Mouse (Mus musculus): ENCODE measurements around the gene Camta2. TPM values are rescaled to one million over a fixed set of nuclear protein-coding genes. Genes with fewer than 3 reads are reported as not detected.

The Camta2 gene
- total and polyA plus RNA-seq, 2 experiments: 2.3 to 16.9 TPM

GRCm38 (mm10) chr11:70660571-70660970 is 27.3 kb downstream of the Camta2 start:
- Histone ChIP-seq H3K27ac (replicated peaks; ENCODE audit: insufficient read depth, low read depth, low read length) (no peak overlapping the region), H3K36me3 (ENCODE audit: control insufficient read depth, insufficient read depth, low read length) (peaks cover 11% of the 10 kb centered on the region), H3K9ac (ENCODE audit: low read depth, low read length) (no peak overlapping the region), H3K4me3 (ENCODE audit: insufficient read depth, low read depth, low read length) (no peak overlapping the region), H3K27me3 (ENCODE audit: control insufficient read depth, insufficient read depth, low read length) (no peaks in the 10 kb centered on the region), H3K79me2 (ENCODE audit: control insufficient read depth, insufficient read depth, low read length) (no peaks in the 10 kb centered on the region), H3K4me1 (ENCODE audit: control insufficient read depth, insufficient read depth, low read length) (peaks cover 2% of the 10 kb centered on the region; the same call in 1 of the 2 replicates)
- TF ChIP-seq CTCF (IDR thresholded peaks at IDR 0.05; ENCODE audit: low read depth, low read length): no peak
- TF ChIP-seq POLR2A (IDR thresholded peaks at IDR 0.05; ENCODE audit: extremely low read depth, insufficient read depth, low read length): no peak
- 73% methylated on average over 8 of the region's 8 CpGs for WGBS
- DNase-seq (ENCODE audit: extremely low read depth, low read depth, low spot score): no peak

DNA sequence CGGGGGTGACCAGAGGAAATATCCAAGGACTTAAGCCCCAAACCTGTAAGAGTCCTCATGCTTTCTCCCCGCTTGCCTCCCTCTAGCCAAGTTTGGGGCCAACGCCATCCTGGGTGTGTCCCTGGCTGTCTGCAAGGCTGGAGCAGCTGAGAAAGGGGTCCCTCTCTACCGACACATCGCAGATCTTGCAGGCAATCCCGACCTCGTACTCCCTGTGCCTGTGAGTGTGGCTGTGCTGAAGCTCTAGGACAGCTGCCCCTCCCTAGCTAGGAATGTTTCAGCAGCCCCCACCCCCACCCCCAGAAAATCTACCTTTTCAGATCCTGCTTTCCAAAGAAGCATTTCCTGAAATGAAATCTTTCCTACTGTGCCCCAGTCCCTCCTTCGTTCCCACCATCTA is 29.0 kb downstream of the Camta2 start:
- DNase-seq (ENCODE audit: extremely low read depth, low read depth, low spot score): no peak
- Histone ChIP-seq H3K9ac (ENCODE audit: low read depth, low read length) (no peak overlapping the region), H3K27ac (replicated peaks; ENCODE audit: insufficient read depth, low read depth, low read length) (no peak overlapping the region), H3K4me3 (ENCODE audit: insufficient read depth, low read depth, low read length) (no peak overlapping the region), H3K79me2 (ENCODE audit: control insufficient read depth, insufficient read depth, low read length) (peaks cover 5% of the 10 kb centered on the region), H3K4me1 (ENCODE audit: control insufficient read depth, insufficient read depth, low read length) (peaks cover 2% of the 10 kb centered on the region; the same call in 1 of the 2 replicates), H3K36me3 (ENCODE audit: control insufficient read depth, insufficient read depth, low read length) (peaks cover 3% of the 10 kb centered on the region), H3K27me3 (ENCODE audit: control insufficient read depth, insufficient read depth, low read length) (no peaks in the 10 kb centered on the region)
- TF ChIP-seq CTCF (IDR thresholded peaks at IDR 0.05; ENCODE audit: low read depth, low read length) (no peak), POLR2A (IDR thresholded peaks at IDR 0.05; ENCODE audit: extremely low read depth, insufficient read depth, low read length) (no peak)
- 89% methylated on average over 8 of the region's 8 CpGs for WGBS

DNA sequence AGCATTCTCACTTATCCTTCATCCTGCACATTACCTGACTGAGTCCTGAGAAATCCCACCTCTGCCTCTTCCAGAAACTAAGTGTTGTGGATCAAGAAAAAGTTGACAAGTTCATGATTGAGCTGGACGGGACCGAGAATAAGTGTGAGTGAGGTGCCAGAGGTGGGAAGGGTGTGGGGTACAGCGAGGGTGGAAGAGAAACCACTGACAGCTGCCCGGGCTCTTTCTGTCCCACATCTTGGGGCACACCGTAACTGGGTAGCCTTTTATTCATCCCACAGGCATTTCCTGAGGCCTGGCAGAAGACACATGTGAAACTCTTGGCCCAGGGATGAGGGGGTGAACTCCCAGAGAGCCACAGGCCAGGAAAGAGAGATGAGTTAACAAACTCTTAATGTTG is 29.4 kb downstream of the Camta2 start:
- Histone ChIP-seq H3K79me2 (ENCODE audit: control insufficient read depth, insufficient read depth, low read length) (peaks cover 9% of the 10 kb centered on the region), H3K4me1 (ENCODE audit: control insufficient read depth, insufficient read depth, low read length) (peaks cover 2% of the 10 kb centered on the region; the same call in 1 of the 2 replicates), H3K4me3 (ENCODE audit: insufficient read depth, low read depth, low read length) (no peak overlapping the region), H3K27me3 (ENCODE audit: control insufficient read depth, insufficient read depth, low read length) (no peaks in the 10 kb centered on the region), H3K36me3 (ENCODE audit: control insufficient read depth, insufficient read depth, low read length) (peaks cover 3% of the 10 kb centered on the region), H3K9ac (ENCODE audit: low read depth, low read length) (no peak overlapping the region), H3K27ac (replicated peaks; ENCODE audit: insufficient read depth, low read depth, low read length) (no peak overlapping the region)
- WGBS: 93% methylated on average over 5 of the region's 5 CpGs
- no peak for TF ChIP-seq CTCF (IDR thresholded peaks at IDR 0.05; ENCODE audit: low read depth, low read length)
- TF ChIP-seq POLR2A (IDR thresholded peaks at IDR 0.05; ENCODE audit: extremely low read depth, insufficient read depth, low read length): no peak
- no peak for DNase-seq (ENCODE audit: extremely low read depth, low read depth, low spot score)

GRCm38 (mm10) chr11:70657991-70658390 is 29.9 kb downstream of the Camta2 start:
- H3K4me1 ChIP-seq (ENCODE audit: control insufficient read depth, insufficient read depth, low read length): peaks cover 2% of the 10 kb centered on the region; the same call in 1 of the 2 replicates
- peaks cover 3% of the 10 kb centered on the region for H3K36me3 ChIP-seq (ENCODE audit: control insufficient read depth, insufficient read depth, low read length)
- no peak overlapping the region for H3K4me3 ChIP-seq (ENCODE audit: insufficient read depth, low read depth, low read length)
- no peaks in the 10 kb centered on the region for H3K27me3 ChIP-seq (ENCODE audit: control insufficient read depth, insufficient read depth, low read length)
- peaks cover 14% of the 10 kb centered on the region for H3K79me2 ChIP-seq (ENCODE audit: control insufficient read depth, insufficient read depth, low read length)
- no peak overlapping the region for H3K27ac ChIP-seq (replicated peaks; ENCODE audit: insufficient read depth, low read depth, low read length)
- TF ChIP-seq CTCF (IDR thresholded peaks at IDR 0.05; ENCODE audit: low read depth, low read length) (no peak), POLR2A (IDR thresholded peaks at IDR 0.05; ENCODE audit: extremely low read depth, insufficient read depth, low read length) (no peak)
- DNase-seq (ENCODE audit: extremely low read depth, low read depth, low spot score): no peak
- WGBS: 78% methylated on average over 9 of the region's 9 CpGs
- H3K9ac ChIP-seq (ENCODE audit: low read depth, low read length): no peak overlapping the region

DNA sequence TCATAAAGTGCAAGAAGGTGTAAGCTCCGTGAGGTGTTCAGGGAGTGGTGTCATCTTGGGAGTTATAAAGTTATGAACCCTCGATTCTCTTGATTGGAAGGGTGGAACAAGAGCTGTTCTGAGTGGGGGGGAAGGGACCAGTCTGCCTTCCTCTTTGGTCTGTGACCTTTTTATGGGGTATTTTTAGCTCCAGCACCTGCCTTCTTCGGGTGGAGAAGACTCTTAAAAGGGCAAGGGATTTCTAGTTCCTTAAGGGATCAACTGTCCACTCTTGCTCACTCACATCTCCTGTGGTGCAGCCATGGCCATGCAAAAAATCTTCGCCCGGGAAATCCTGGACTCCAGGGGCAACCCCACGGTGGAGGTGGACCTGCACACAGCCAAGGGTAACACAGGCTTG is 30.3 kb downstream of the Camta2 start:
- H3K4me3 ChIP-seq (ENCODE audit: insufficient read depth, low read depth, low read length): no peak overlapping the region
- 70% methylated on average over 6 of the region's 6 CpGs for WGBS
- peaks cover 6% of the 10 kb centered on the region; the same call in 1 of the 2 replicates for H3K4me1 ChIP-seq (ENCODE audit: control insufficient read depth, insufficient read depth, low read length)
- TF ChIP-seq CTCF (IDR thresholded peaks at IDR 0.05; ENCODE audit: low read depth, low read length) (no peak), POLR2A (IDR thresholded peaks at IDR 0.05; ENCODE audit: extremely low read depth, insufficient read depth, low read length) (no peak)
- no peaks in the 10 kb centered on the region for H3K27me3 ChIP-seq (ENCODE audit: control insufficient read depth, insufficient read depth, low read length)
- no peak overlapping the region for H3K9ac ChIP-seq (ENCODE audit: low read depth, low read length)
- no peak overlapping the region for H3K27ac ChIP-seq (replicated peaks; ENCODE audit: insufficient read depth, low read depth, low read length)
- peaks cover 18% of the 10 kb centered on the region for H3K79me2 ChIP-seq (ENCODE audit: control insufficient read depth, insufficient read depth, low read length)
- peaks cover 4% of the 10 kb centered on the region for H3K36me3 ChIP-seq (ENCODE audit: control insufficient read depth, insufficient read depth, low read length)
- DNase-seq (ENCODE audit: extremely low read depth, low read depth, low spot score): no peak

DNA sequence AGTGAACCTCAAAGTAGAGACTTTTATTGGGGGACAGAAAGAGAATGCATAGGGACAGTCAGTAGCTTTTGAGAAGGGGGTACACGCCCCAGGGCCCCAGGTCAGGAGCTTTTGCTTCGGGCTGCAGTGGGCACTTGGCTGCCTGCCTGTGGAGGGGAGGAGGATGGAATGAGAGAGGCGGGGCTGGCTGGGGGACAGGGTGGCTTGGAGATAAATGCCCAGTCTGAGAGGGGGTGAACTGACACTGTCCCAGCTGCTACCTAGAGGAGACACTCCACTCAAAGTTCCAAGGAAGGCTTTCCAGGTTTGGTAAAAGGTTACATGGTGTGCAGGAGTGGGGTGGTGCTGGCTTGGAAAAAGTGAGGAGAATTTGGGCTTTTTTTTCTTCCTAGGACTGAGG is 30.9 kb downstream of the Camta2 start, which contains the start of gene Eno3:
Eno3 (plus strand) TSS at position 239 of the 400 bp plus-strand sequence.
- H3K27ac ChIP-seq (replicated peaks; ENCODE audit: insufficient read depth, low read depth, low read length): peak within 1 kb of the TSS; percentile 75
- no peaks in the 10 kb centered on the region for H3K27me3 ChIP-seq (ENCODE audit: control insufficient read depth, insufficient read depth, low read length)
- H3K9ac ChIP-seq (ENCODE audit: low read depth, low read length): peak within 1 kb of the TSS; percentile 66
- H3K4me1 ChIP-seq (ENCODE audit: control insufficient read depth, insufficient read depth, low read length): peaks cover 11% of the 10 kb centered on the region
- DNase-seq (ENCODE audit: extremely low read depth, low read depth, low spot score): no peak
- WGBS: 82% methylated on average over 3 of the region's 3 CpGs
- TF ChIP-seq POLR2A (IDR thresholded peaks at IDR 0.05; ENCODE audit: extremely low read depth, insufficient read depth, low read length): no peak
- no peak for TF ChIP-seq CTCF (IDR thresholded peaks at IDR 0.05; ENCODE audit: low read depth, low read length)
- peaks cover 10% of the 10 kb centered on the region for H3K36me3 ChIP-seq (ENCODE audit: control insufficient read depth, insufficient read depth, low read length)
- H3K4me3 ChIP-seq (ENCODE audit: insufficient read depth, low read depth, low read length): peak within 1 kb of the TSS; percentile 53; the same call in 1 of the 2 replicates
- H3K79me2 ChIP-seq (ENCODE audit: control insufficient read depth, insufficient read depth, low read length): peaks cover 21% of the 10 kb centered on the region
